ENCODE assay signal across 9 mouse cellular contexts in genomic region chr5:103856286-103857009, GRCm38 (mm10). TPM values are rescaled to one million over a fixed set of nuclear protein-coding genes. Genes with fewer than 3 reads are reported as not detected.
A peak's percentile ranks its signal among the peaks of the same experiment; 100 is the strongest.
DNase-seq lines count a peak whose midpoint lies in the region; ATAC-seq and TF ChIP-seq lines count a peak whose summit lies in the region.
"Had no signal": no experiment of that assay in that cellular context is flagged by ENCODE, and none has a peak within 500 bp of the region (broad histone marks: within the 10 kb centered on the region; RNA-seq: fewer than 3 reads in every experiment).

No protein-coding gene starts in this region.

- H3K4me3 ChIP-seq in G1E (ENCODE audit: low read depth, low read length) = no peak overlapping the region
- no peak overlapping the region for H3K4me3 ChIP-seq in hindbrain, embryonic 16.5 days (ENCODE audit: low read length)
- no peak overlapping the region for H3K4me3 ChIP-seq in liver, embryonic 16.5 days (ENCODE audit: low read depth, low read length)
- H3K4me3 ChIP-seq: megakaryocyte, embryonic 14.5 days had no signal

- H3K9me3 ChIP-seq in G1E (replicated peaks) = no peaks in the 10 kb centered on the region
- no peaks in the 10 kb centered on the region for H3K9me3 ChIP-seq in hindbrain, embryonic 16.5 days (ENCODE audit: control insufficient read depth, low read length)
- H3K9me3 ChIP-seq in liver, embryonic 16.5 days (replicated peaks; ENCODE audit: control insufficient read depth, low read length) = no peaks in the 10 kb centered on the region
- H3K9me3 ChIP-seq: megakaryocyte, embryonic 14.5 days had no signal

- DNase-seq in layer of hippocampus, adult 11-12 months (ENCODE audit: low spot score) = peak; percentile 50
- DNase-seq in layer of hippocampus, postnatal 36 days = no peak
- peak; percentile 49 for DNase-seq in G1E (ENCODE audit: low spot score)
- DNase-seq in cerebellum, adult 9-10 months = peak; percentile 64
- peak; percentile 79 for DNase-seq in retina, postnatal 1 day
- DNase-seq in right cerebral cortex, postnatal 36 days (ENCODE audit: low spot score in 2 of 2) = no peak

- no peak overlapping the region for H3K4me2 ChIP-seq in hindbrain, embryonic 16.5 days (ENCODE audit: low read length)
- no peak overlapping the region for H3K4me2 ChIP-seq in liver, embryonic 16.5 days (ENCODE audit: low read depth, low read length)

- H3K9ac ChIP-seq in hindbrain, embryonic 16.5 days (ENCODE audit: low read depth, low read length) = no peak overlapping the region
- H3K9ac ChIP-seq in liver, embryonic 16.5 days (ENCODE audit: low read depth, low read length) = no peak overlapping the region

- H3K27me3 ChIP-seq in G1E (ENCODE audit: insufficient read depth, low read length) = no peaks in the 10 kb centered on the region
- no peaks in the 10 kb centered on the region for H3K27me3 ChIP-seq in hindbrain, embryonic 16.5 days (replicated peaks; ENCODE audit: control insufficient read depth, insufficient read depth, low read length)
- H3K27me3 ChIP-seq in liver, embryonic 16.5 days (ENCODE audit: control insufficient read depth, insufficient read depth, low read depth, low read length) = no peaks in the 10 kb centered on the region
- H3K27me3 ChIP-seq: megakaryocyte, embryonic 14.5 days had no signal

- peaks cover 8% of the 10 kb centered on the region for H3K4me1 ChIP-seq in G1E (ENCODE audit: insufficient read depth, low read depth, low read length)
- peaks cover 9% of the 10 kb centered on the region for H3K4me1 ChIP-seq in hindbrain, embryonic 16.5 days (ENCODE audit: control insufficient read depth, insufficient read depth, low read depth, low read length)
- peaks cover 7% of the 10 kb centered on the region for H3K4me1 ChIP-seq in liver, embryonic 16.5 days (ENCODE audit: control insufficient read depth, low read depth, low read length)

- WGBS in hindbrain, embryonic 16.5 days = 65% methylated on average over 5 of the region's 5 CpGs
- 68% methylated on average over 5 of the region's 5 CpGs for WGBS in liver, embryonic 16.5 days (ENCODE audit: insufficient replicate concordance)

- ATAC-seq in G1E (ENCODE audit: extremely low read depth, insufficient number of reproducible peaks, low FRiP score, poor library complexity, severe bottlenecking) = peak; percentile 75; the same call in 1 of the 2 replicates
- ATAC-seq in hindbrain, embryonic 16.5 days = peak; percentile 40; the same call in 1 of the 2 replicates
- peak; percentile 37; the same call in 1 of the 2 replicates for ATAC-seq in liver, embryonic 16.5 days (ENCODE audit: low read depth)

- TF ChIP-seq CTCF in G1E (IDR thresholded peaks at IDR 0.05; ENCODE audit: low read depth, low read length) = peak; percentile 69

- peaks cover 47% of the 10 kb centered on the region for H3K36me3 ChIP-seq in G1E (replicated peaks)
- H3K36me3 ChIP-seq in hindbrain, embryonic 16.5 days (ENCODE audit: control insufficient read depth, insufficient read depth, low read length) = no peaks in the 10 kb centered on the region; the same call in 1 of the 2 replicates
- peaks cover 31% of the 10 kb centered on the region for H3K36me3 ChIP-seq in liver, embryonic 16.5 days (ENCODE audit: control insufficient read depth, insufficient read depth)

- H3K27ac ChIP-seq in hindbrain, embryonic 16.5 days (ENCODE audit: low read depth, low read length) = no peak overlapping the region
- H3K27ac ChIP-seq in liver, embryonic 16.5 days (ENCODE audit: low read length) = no peak overlapping the region

RNA-seq across cellular contexts. Expression of gene Klhl8, which starts 54.6 kb away (rescaled TPM):
- total RNA-seq in layer of hippocampus, postnatal 36 days (2021) = 10 to 100 TPM; 35.0 to 36.1 TPM
- 1.5 TPM in 2 replicates for total RNA-seq in G1E (2014; fragmentation: Nextera tagmentation)
- 3.0 and 3.3 TPM in 2 replicates for total RNA-seq in G1E (2017)
- 0.04 and 0.11 TPM in 2 replicates for polyA plus RNA-seq in G1E (2012)
- polyA plus RNA-seq in hindbrain, embryonic 16.5 days (2015; fragmentation: Nextera tagmentation; extraction: Ambion mirVana) = 40.7 and 42.5 TPM in 2 replicates
- 1.5 and 1.8 TPM in 2 replicates for polyA plus RNA-seq in liver, embryonic 16.5 days (2015; fragmentation: Nextera tagmentation; extraction: Ambion mirVana)

Comparison
In these comparisons a context has a peak if more than half of its experiments do, and no peak if none do; other contexts are left out.
1. DNase-seq: peak in layer of hippocampus, adult 11-12 months (single experiment), G1E (single experiment), cerebellum, adult 9-10 months (single experiment) and retina, postnatal 1 day (single experiment); none in layer of hippocampus, postnatal 36 days (0 of 2) and right cerebral cortex, postnatal 36 days (0 of 2).
2. RNA of gene Klhl8, which starts 54.6 kb away (polyA plus RNA-seq): 40.7 to 42.5 TPM in hindbrain, embryonic 16.5 days; 1.5 to 1.8 TPM in liver, embryonic 16.5 days and 0.04 to 0.11 TPM in G1E; every median in the first group is over 10 times any median in the second.
3. Peak in every context shown above with its lines, with median percentiles within 50 percentile points of each other: ATAC-seq.